Mouse (Mus musculus) monocyte, adult 59 days (primary cell): ENCODE results near the gene Ccl1. TPM values are rescaled to one million over a fixed set of nuclear protein-coding genes. Genes with fewer than 3 reads are reported as not detected.

Source experiments
- total RNA-seq, 2 experiments: library from RNA; stranded (reverse); gene quantifications; one replicate each; pipeline ENCODE4 v1.2.4; 2023

Ccl1 gene
- total RNA-seq = not detected

GRCm38 (mm10) chr11:82305590-82305989 lies at the start of gene Ccl1:
Gene Ccl1 (minus strand): TSS chr11:82305690.

Other genes with a start within 250 kb of the Ccl1 start
- not detected for gene Ccl11, start 247.9 kb downstream of the Ccl1 start, total RNA-seq
- gene Ccl12, start 203.8 kb downstream of the Ccl1 start, total RNA-seq = not detected
- gene Ccl8, start 190.5 kb downstream of the Ccl1 start, total RNA-seq = not detected
- not detected for gene Tmem132e, start 83.2 kb upstream of the Ccl1 start, total RNA-seq